Mouse (Mus musculus): Measurements from ENCODE around the gene Icmt.
A peak's percentile ranks its signal among the peaks of the same experiment; 100 is the strongest.

Gene Icmt

GRCm38 (mm10) chr4:152343296-152343695, 46.3 kb downstream of the Icmt start:
- DNase-seq = peak in 1 of 2 experiments; percentile 32

- DNase-seq = peak in 1 of 2 experiments; percentile 25
Measured at GRCm38 (mm10) chr4:152344651-152345050, 47.6 kb downstream of the Icmt start.

GRCm38 (mm10) chr4:152345120-152345889, 48.3 kb downstream of the Icmt start:
- peak; percentile 71 to 79 for DNase-seq

- DNase-seq = no peak
Measured at GRCm38 (mm10) chr4:152349837-152350381, 52.9 kb downstream of the Icmt start.

GRCm38 (mm10) chr4:152350722-152351421, 53.8 kb downstream of the Icmt start:
- DNase-seq = no peak

- DNase-seq = peak in 1 of 2 experiments; percentile 41
Measured at GRCm38 (mm10) chr4:152351422-152352305, 54.6 kb downstream of the Icmt start.

- peak in 1 of 2 experiments; percentile 25 for DNase-seq
Measured at GRCm38 (mm10) chr4:152353886-152354637, 57.0 kb downstream of the Icmt start.

GRCm38 (mm10) chr4:152355672-152356071, 58.6 kb downstream of the Icmt start:
- no peak for DNase-seq

Data from lung, postnatal 4 days (tissue).